Mouse (Mus musculus) heart, adult 11 months (tissue): ENCODE data around the gene Arf3.
A peak's percentile ranks its signal among the peaks of the same experiment; 100 is the strongest.

Source experiments
- DNase-seq: peaks from one replicate; pipeline ENCODE4 v3.0.0; 2022

The Arf3 gene

DNA sequence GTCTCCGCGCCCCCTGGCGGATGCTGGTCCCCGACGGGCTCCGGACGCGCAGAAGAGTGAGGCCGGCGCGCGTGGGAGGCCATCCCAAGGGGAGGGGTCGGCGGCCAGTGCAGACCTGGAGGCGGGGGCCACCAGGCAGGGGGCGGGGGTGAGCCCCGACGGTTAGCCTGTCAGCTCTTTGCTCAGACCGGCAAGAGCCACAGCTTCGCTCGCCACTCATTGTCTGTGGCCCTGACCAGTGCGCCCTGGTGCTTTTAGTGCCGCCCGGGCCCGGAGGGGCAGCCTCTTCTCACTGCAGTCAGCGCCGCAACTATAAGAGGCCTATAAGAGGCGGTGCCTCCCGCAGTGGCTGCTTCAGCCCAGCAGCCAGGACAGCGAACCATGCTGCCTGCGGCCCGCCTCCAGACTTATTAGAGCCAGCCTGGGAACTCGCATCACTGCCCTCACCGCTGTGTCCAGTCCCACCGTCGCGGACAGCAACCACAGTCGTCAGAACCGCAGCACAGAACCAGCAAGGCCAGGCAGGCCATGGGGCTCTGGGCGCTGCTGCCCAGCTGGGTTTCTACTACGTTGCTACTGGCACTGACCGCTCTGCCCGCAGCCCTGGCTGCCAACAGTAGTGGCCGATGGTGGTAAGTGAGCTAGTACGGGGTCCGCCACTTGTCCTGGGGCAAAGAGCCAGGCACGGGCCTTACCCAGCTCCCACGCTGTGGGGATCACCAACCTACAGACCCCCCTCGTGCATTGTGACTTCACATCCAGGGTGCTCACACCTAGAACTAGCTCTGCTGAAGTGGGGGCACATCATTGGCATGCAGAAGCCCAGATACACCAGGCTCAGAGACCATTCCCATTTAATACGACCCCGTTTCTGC lies 26.9 kb upstream of the Arf3 start, which contains the start of gene Wnt1:
TSS of gene Wnt1 (plus strand) at position 197 of the 875 bp plus-strand sequence.
- DNase-seq: no peak

DNA sequence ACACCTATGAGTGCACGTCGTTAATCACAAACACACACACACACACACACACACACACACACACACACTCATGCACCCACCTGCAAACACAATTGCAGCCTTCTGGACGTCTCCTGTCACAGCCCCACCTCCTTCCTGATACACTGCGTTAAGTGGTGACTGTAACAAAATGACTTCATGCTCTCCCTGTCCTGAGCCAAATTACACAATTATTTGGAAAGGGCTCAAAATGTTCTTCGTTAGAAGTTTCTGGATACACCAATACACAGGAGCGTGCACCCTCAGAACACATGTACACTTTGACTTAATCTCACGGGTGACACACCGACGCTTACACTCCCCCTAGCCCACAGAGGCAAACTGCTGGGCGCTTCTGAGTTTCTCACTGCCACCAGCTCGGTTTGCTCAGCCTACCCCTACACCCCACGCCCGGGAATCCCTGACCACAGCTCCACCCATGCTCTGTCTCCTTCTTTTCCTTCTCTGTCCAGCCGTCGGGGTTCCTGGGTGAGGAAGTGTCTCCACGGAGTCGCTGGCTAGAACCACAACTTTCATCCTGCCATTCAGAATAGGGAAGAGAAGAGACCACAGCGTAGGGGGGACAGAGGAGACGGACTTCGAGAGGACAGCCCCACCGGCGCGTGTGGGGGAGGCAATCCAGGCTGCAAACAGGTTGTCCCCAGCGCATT lies 26.1 kb upstream of the Arf3 start:
- no peak for DNase-seq

DNA sequence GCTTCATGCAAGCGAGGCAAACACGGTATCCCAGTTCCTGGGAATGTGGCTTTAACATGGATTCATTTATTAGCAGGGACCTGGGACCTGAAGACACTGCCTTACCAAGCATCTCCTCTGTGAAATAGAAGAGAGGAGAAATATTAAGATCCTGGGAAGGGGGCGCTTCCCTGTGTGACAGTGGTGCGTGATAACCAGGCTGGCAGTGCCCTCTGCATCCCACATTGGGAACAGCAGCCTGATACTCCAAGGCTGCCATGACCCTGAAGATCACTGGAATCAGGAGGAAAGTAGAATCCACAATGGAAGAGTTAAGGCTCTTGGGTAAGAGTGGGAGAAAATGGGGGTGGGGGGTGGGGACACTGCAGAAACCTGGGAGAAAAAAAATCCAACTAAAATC lies 24.9 kb upstream of the Arf3 start:
- no peak for DNase-seq

DNA sequence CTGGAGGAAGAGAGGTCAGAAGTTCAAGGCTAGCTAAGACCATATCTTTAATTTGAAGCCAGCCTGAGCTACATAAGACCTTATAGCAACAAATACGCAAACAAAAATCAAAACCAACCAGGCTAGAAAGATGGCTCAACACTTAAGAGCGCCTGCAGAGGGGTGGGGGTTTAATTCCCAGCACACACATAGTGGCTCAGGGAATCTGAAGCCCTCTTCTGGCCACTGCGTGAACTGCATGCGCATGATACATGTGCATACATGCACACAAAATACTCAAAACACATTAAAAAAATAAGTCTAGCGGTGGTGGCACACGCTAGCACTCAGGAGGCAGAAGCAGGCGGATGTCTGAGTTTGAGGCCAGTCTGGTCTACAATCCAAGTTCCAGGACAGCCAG lies 22.7 kb upstream of the Arf3 start:
- no peak for DNase-seq

DNA sequence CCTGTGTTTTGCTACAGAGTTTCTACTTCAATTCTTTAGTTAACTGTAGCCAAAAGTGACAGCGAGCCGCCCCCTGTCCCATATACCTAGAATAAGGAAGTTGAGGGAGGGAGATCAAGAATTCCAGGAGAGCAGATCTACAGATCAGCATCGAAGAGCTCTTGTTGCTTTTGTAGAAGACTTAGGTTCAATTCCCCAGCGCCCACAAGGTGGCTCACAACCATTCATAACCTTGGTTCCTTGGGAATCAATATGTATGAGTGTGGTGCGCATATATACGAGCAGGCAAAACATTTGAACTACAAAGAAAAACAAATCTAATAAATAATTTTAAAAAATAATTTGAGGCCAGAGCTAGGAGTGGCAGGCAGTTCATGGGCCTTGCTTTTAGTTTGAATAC lies 18.2 kb upstream of the Arf3 start:
- no peak for DNase-seq

GRCm38 (mm10) chr15:98780573-98780972 lies 17.6 kb upstream of the Arf3 start:
- DNase-seq: peak; percentile 96

DNA sequence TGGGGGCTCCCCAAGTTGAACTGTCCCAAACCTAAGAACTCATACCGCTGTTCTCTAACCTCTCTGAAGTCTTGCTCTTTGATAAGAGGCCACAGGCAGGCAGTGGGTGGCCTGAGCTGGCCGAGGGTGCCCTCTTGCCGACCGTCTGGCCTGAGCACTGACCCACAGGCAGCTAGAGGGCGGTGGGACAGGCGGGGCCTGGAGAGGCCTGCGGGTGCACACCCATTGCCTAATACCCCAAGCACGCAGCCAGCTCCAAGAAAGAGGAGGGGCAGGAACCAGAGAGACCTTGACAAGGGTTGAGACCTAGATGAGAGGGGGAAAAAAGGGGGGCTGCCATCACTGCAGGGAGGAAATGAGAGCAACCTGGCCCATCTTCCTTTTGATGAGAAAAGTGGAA lies 17.1 kb upstream of the Arf3 start:
- DNase-seq: peak; percentile 96

DNA sequence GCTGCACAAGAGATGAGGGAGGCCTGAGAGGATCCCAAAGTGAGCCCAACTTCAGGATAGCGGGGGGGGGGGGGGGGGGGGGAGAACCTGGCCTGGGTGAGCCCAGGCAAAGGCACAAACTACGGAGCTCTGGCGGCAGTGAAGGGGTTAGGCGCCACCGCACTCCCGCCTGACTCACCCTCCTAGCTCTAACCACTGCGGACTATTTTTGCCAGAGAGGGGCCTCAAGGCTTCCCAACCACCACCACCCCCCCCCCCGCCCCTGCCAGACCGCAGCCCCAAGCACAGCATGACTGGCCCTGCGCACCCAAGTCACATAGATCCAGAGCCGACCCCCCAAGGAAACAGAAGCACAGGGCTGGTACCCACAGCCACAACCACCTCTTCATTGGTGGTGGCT lies 15.8 kb upstream of the Arf3 start:
- no peak for DNase-seq

DNA sequence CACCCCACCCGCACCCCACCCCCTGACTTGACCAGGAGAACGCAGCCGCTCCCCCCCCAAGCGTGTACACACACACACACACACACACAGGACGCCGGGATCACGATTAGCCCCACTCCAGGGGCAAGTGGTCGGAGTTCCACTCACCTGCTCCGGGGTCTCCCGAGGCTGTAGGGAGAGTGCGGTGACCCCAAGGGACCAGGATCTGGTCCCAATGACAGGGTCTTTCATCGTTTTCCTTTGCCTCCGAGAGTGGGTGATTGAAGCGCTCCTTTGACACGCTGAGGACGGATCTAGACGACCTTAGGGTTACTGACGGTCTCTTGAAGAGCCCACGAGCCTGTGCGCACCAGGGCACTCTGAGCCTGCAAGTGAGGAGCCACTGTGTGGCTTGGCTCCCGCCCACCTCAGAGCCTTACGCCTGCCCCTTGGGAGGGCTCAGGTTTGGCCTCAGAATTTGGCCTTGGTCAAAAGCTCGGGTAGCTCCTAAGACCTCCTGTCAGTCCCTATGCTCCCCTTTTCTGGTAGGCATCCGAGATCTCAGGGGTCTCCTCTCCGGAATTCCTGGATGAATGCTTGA lies 15.3 kb upstream of the Arf3 start:
- DNase-seq: no peak

GRCm38 (mm10) chr15:98777762-98778161 lies 14.7 kb upstream of the Arf3 start, which contains the start of gene Wnt10b:
Gene Wnt10b, minus strand, starts transcription at chr15:98778150.
- no peak for DNase-seq

GRCm38 (mm10) chr15:98777005-98777616 lies 14.1 kb upstream of the Arf3 start:
- DNase-seq: no peak

DNA sequence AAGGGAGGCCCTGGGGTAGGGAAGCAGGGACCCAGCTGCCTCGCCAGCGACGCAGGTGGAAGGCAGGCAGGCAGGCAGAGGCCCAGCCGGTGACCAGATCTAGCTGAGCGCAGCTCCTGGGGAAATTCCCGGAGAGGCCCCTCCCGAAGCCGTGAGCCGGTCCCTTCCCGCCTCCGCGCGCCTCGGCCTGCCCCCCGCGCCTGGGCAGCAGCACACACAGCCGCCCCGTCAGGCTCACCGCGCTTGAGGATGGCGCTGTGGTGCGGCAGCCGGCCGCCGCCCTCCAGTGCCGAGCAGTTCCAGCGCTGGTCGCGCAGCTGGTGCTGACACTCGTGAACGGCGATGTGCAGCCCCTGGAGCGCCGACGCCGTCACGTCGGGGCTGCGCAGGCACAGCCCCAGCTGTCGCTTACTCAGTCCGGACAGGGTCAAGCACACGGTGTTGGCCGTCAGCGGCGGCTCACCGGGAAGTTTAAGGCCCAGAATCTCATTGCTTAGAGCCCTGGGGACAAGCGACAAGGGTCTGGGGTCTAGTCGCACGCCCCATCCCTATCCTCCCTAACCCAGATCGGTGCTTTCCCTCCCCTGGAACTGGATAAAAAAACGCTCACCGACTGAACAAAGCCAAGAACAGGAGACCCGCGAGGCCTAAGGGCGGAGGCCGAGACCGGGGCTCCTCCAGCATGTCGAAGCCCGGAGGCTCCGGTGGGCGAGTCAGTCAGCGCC lies 13.4 kb upstream of the Arf3 start:
- DNase-seq: no peak

DNA sequence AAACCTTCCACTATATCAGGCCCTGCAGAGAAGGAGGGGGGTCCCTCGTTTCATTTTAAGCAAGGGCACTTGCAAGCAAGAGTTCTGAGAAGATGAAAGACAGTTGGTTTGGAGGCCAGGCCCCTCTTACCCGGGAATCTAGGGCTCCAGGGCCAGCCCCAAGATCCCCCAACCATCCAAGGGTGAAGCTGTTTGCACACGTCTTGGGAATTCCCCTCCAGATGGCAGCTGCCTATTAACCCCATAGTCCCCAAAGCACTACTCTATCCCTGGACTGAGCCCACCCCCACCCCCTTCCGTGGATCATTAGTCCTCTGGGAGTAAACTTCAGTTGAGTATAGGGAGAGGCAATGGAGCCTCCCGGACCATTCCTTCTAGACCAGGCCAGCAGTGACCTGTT lies 12.5 kb upstream of the Arf3 start:
- no peak for DNase-seq

DNA sequence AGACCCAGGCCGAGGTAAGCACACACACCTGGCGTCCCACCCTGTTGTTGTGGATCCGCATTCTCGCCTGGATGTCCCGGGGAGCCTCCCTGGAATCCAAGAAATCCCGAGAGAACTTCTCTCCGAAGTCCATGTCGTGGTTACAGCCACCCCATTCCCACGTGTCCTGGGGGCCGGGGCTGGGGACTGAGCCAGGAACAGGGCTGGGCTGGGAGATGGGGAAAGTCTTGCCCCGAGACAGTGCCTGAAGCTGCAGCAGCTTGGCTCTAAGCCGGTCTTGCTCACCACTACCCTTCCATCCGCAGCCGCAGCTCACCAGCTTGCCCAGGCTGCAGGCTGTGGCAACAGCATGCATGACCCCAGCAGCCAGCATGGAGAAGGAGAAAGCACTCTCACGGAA lies 11.1 kb upstream of the Arf3 start:
- DNase-seq: no peak

DNA sequence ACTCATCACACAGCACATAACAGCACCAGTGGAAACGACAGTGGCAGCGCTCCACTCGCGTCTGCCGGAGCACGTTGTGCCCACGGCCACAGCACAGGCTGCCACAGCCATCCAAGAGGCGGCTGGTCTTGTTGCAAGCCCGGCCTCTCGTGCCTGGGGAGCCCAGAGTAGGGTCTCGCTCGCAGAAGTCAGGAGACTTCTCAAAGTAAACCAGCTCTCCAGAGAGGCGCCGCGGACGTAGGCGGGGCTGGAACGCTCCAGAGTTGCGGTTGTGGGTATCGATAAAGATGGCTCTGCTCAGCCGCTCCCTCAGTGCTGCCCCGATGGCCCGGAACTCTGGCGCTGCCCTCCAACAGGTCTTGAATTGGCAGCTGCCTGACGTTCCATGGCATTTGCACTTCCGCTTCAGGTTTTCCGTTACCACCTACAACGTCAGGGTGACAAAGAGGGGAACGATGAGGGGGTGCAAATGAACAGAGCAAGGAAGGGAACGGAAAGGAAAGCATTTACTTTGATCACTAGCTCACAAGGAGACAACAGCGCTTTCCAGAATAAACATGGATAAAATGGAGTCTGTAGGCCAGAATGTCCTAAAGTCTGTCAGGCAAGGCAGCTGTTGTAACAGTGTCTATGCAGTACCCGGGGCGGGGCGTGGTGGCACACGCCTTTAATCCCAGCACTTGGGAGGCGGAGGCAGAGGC lies 9.6 kb upstream of the Arf3 start:
- DNase-seq: no peak

GRCm38 (mm10) chr15:98771813-98772425 lies 8.9 kb upstream of the Arf3 start:
- DNase-seq: no peak

DNA sequence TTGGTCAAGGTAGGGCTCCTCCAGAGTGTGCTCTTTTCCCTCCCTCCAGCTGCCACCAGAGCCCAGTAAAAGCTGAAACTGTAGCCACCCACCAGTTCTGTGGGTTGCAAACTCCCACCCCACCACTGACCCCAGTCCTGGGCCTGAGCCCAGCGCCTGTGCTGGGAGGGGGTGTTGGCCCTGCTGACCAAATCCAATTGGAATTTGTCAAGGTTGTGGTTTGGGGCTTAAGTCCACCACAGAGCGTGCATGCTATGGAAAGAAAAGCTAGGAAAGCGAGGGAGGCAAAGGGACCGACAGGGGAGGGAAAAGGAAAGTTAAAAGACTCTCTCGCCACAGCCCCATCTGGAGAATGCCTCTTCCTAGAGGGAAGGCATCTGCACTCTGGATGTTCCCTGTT lies 5.2 kb upstream of the Arf3 start:
- no peak for DNase-seq

DNA sequence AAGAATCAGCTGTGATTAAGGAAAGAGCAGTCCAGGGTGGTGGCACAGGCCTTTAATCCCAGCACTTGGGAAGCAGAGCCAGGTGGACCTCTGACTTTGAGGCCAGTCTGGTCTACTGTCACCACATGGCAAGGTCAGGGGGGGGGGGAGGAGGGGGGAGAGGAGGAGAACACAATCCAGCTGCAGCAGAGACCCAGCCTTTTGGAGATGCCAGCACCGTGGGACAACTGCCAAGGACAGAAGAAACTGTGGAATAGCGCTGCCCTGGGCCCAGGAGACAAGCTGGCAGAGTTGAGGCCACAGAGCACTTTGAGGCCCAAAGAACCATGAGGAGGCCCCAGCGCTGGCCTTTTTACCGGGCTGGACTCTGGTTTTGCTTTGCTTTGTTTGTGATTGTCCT lies 2.9 kb upstream of the Arf3 start:
- DNase-seq: no peak

DNA sequence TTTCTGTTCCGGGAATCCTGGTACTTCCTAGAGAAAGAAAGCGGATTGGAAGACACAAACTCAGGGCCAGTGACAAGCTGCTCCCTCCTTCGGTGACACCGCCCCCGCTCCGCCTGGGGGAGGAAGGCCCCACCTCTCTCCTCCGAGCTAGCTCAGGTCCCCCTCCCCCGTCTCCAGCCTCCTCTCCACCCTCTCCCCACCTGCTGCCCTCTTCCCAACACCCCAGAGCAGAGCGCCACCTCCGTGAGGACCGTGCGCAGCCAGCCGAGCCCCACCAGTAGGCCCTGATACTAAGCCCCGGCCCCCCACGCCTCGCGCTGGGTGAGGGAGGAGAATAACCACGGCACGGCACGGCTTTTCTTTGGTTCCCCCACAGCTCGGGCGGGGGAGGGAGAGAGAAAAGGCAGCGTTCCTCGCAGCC lies 803 bp downstream of the Arf3 start:
- DNase-seq: peak; percentile 98

DNA sequence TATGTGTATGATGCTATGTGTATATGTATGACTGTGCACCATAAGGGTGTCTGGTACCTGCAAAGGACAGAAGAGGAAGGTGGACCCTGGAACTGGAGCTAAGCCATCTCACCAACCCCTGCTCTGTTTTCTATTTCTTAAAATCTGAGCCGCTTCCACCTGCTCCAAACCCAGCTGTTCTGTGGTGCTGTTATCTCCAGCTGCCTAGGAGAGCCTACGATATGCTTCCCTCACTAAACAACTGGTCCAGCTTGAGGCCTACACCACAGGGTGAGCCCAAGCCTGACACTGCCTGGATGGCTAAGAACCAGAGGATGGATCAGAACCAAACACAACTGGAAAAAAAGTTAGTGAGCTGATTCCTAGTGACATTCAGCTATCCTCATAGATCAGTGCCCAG lies 8.9 kb downstream of the Arf3 start:
- DNase-seq: no peak

GRCm38 (mm10) chr15:98753021-98753423 lies 10.0 kb downstream of the Arf3 start:
- DNase-seq: no peak

DNA sequence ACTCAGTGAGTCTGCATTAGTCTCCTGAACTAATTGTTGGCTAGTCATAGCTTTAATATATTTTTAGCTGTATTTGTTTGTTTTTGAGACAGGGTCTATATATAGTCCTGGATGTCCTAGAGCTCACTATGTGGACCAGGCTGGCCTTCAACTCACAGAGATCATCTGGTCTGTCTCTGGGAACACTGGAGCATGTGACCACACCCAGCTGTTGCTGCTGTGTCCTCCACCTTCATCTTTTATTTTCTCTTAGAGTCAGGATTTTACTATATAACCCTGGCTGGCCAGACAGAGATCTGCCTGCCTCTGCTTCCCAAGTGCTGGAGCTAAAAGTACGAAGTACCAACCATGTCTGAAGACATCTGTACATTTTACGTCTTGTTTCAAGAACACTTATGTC lies 13.9 kb downstream of the Arf3 start:
- no peak for DNase-seq
